Mouse (Mus musculus) erythroblast, embryonic 14.5 days (primary cell): ENCODE measurements around the gene Sh2b2. TPM values are rescaled to one million over a fixed set of nuclear protein-coding genes. Genes with fewer than 3 reads are reported as not detected.

Source experiments
- H3K27me3 ChIP-seq: 2 replicates; pipeline ENCODE4 v1.6.1; 2012; ENCODE audit warnings: inconsistent platforms; ENCODE audit not compliant: control insufficient read depth
- H3K36me3 ChIP-seq: 2 replicates; pipeline ENCODE4 v1.6.1; 2012; ENCODE audit warnings: mild to moderate bottlenecking, inconsistent platforms; ENCODE audit not compliant: control insufficient read depth
- H3K4me1 ChIP-seq: 2 replicates; pipeline ENCODE4 v1.6.1; 2012; ENCODE audit warnings: inconsistent platforms; ENCODE audit not compliant: control insufficient read depth
- H3K4me3 ChIP-seq: replicated peaks from 2 replicates; pipeline ENCODE3; 2012; ENCODE audit warnings: moderate library complexity, mild to moderate bottlenecking, inconsistent platforms
- H3K9me3 ChIP-seq: 2 replicates; pipeline ENCODE4 v1.6.1; 2012; ENCODE audit warnings: low read length, inconsistent platforms, mixed read lengths; ENCODE audit not compliant: control insufficient read depth
- GATA1 ChIP-seq: IDR thresholded peaks from 2 replicates; pipeline ENCODE4 v1.6.1; 2012; ENCODE audit warnings: low read length, inconsistent platforms, mixed read lengths
- TAL1 ChIP-seq: IDR thresholded peaks from 3 replicates; pipeline ENCODE4 v1.6.1; 2012; ENCODE audit warnings: low read length, inconsistent platforms, mixed read lengths
- polyA plus RNA-seq: library from polyadenylated mRNA; stranded (reverse); fragments of >175 nt; gene quantifications from 2 replicates; pipeline ENCODE4 v1.2.3, GENCODE M21; 2012

The Sh2b2 gene
- polyA plus RNA-seq, 1 experiment = 0.03 TPM

DNA sequence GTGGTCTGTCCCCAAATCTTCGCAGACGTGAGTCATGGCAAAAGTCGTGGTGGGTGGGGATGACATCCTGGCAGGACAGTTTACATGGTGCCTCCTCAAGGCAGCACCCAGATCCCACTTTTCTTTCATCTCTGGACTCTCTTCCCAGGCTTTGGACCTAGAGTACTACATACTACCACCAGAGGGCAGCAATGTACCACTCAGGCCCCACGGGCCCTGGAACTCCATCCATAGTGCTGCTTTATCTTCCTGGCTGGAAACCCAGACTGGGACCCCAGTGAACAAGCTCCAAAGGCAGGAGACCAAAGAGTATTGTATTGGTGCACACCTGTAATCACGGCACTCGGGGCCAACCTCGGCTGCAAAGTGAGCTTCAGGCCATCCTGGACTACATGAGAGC lies 44.5 kb downstream of the Sh2b2 start:
- Histone ChIP-seq H3K4me3 (no peak overlapping the region), H3K4me1 (peaks cover 20% of the 10 kb centered on the region), H3K27me3 (no peaks in the 10 kb centered on the region), H3K9me3 (no peaks in the 10 kb centered on the region), H3K36me3 (peaks cover 5% of the 10 kb centered on the region)
- TF ChIP-seq GATA1 = no peak
- TF ChIP-seq TAL1 = no peak

DNA sequence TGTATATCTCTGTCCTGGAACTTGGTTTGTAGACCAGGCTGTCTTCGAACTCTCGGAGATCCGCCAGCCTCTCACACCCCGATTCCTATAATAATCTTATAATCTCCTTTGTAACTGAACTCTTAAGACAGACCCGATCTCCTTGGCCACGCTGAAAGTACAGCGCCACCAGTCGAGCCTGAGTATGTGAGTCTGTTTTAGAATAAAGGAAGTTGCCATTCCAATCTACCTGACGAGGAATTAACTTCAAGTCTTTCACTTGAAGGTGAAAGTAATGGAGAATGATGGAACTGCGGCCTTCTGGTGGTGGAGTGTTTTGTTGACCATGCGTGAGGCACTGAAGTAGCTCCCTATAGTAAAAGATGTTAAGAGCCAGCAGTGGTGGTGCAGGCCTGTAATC lies 46.8 kb downstream of the Sh2b2 start:
- Histone ChIP-seq H3K4me3 (peak overlapping the region; percentile 90), H3K36me3 (peaks cover 28% of the 10 kb centered on the region), H3K27me3 (no peaks in the 10 kb centered on the region), H3K4me1 (peaks cover 20% of the 10 kb centered on the region), H3K9me3 (no peaks in the 10 kb centered on the region)
- TF ChIP-seq TAL1 = no peak
- TF ChIP-seq GATA1 = no peak

DNA sequence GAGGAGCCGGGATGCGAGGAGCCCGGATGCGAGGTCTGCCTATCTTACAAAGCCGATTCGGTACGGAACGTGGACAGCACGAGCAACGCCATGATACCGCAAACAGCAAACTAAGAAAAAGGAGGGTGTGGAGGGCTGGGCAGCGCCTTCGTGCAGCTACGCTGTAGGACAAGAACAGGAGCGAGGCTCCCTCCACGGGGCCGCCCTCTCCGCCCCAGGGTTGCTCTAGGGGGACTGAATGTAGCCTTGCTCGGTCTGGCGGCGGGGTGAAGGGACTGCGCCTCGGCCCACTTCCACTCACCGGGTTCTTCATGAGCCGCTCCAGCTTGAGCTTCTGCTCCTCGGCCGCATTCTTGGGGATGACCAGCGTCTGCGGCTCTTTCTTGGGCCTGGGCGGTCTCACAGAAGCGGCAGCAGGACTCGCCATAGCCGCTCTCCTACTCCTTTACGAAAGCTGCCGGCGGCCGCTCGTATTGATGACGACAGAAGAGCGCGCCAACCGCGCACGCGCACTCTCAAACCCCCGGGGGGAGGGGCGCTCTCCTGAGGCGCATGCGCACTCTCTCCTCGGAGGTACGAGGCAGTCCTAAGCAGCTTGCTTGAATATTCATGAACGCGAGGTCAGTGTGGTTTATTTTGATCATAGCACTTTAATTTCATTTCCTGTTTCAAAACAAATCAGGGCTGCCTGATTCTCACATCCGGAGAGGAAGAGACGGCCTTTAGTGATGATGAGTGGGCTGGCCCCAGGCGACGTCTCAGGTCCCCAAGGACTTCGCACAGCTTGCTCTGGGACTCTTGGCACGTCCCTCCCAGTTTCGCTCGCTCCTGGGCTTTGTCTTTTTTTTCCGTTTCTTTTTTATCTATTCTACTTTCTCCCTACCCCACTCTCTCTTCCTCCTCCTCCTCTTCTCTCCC lies 47.6 kb downstream of the Sh2b2 start, which contains the start of gene Prkrip1:
Prkrip1 (minus strand) TSS at position 490 of the 918 bp plus-strand sequence.
- peaks cover 20% of the 10 kb centered on the region for H3K4me1 ChIP-seq
- H3K9me3 ChIP-seq = no peaks in the 10 kb centered on the region
- H3K27me3 ChIP-seq = no peaks in the 10 kb centered on the region
- peak within 1 kb of the TSS; percentile 90 for H3K4me3 ChIP-seq
- no peak for TF ChIP-seq TAL1
- TF ChIP-seq GATA1 = no peak
- peaks cover 36% of the 10 kb centered on the region for H3K36me3 ChIP-seq

DNA sequence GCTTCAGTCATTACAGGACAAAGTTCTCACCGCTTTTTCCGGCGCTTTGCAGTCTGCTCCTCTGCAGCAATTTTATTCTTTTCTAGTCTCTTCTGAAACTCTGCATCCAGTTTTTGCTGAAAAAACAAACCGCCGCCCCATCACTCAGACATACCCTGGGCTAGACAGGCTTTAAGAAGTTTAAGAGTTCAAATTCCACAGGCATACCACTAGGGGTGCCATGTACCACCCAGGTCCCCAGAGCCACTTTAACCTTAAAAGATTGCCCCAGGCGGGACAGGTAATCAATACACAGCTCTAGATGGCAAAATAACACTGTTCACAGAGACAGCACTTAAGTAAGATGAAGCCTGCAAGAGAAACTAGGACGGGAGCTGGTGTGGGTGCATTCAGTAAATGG lies 54.5 kb downstream of the Sh2b2 start:
- TF ChIP-seq TAL1 = no peak
- TF ChIP-seq GATA1 = no peak
- no peaks in the 10 kb centered on the region for H3K9me3 ChIP-seq
- H3K4me3 ChIP-seq = no peak overlapping the region
- peaks cover 95% of the 10 kb centered on the region for H3K36me3 ChIP-seq
- H3K27me3 ChIP-seq = no peaks in the 10 kb centered on the region
- H3K4me1 ChIP-seq = peaks cover under 1% of the 10 kb centered on the region; the same call in 1 of the 2 replicates

DNA sequence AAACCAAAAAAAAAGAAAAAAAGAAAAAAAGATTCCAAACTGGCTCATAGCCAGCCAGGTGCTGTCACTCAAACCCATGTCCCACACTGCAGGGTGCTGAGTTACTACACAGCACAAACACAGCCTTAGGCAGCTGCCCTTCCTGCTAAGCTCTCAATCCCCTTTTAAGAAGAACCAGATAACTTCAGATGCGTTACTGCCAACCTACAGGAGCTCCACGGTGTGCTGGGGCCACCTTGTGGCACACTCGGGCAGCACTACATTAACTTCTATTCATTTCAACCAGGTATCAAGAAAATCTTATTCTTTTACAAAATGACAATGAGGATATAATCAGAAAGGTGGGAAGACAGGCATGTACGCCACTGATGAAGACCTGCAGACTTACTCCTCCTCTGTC lies 59.6 kb downstream of the Sh2b2 start:
- Histone ChIP-seq H3K9me3 (no peaks in the 10 kb centered on the region), H3K27me3 (no peaks in the 10 kb centered on the region), H3K4me1 (peaks cover 2% of the 10 kb centered on the region; the same call in 1 of the 2 replicates), H3K4me3 (no peak overlapping the region), H3K36me3 (peaks cover 90% of the 10 kb centered on the region)
- TF ChIP-seq GATA1 = no peak
- TF ChIP-seq TAL1 = no peak

DNA sequence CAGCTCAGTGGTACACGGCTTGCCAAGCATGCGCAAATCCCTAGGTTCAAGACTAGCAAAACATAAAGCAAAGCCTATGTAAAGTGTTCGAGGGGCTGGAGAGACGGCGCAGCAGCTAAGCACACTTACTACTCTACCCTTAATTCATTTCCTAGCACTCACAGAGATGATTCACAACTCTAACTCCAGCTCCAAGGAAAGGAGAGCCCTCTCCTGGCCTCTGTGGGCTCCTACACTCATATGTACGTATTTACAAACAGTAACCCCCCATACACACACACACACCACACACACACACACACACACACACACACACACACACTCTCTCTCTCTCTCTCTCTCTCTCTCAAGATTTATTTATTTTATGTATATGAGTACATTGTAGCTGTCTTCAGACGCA lies 62.6 kb downstream of the Sh2b2 start:
- TF ChIP-seq GATA1 (no peak), TAL1 (no peak)
- Histone ChIP-seq H3K4me1 (peaks cover 2% of the 10 kb centered on the region; the same call in 1 of the 2 replicates), H3K4me3 (no peak overlapping the region), H3K36me3 (peaks cover 93% of the 10 kb centered on the region), H3K27me3 (no peaks in the 10 kb centered on the region), H3K9me3 (no peaks in the 10 kb centered on the region)

DNA sequence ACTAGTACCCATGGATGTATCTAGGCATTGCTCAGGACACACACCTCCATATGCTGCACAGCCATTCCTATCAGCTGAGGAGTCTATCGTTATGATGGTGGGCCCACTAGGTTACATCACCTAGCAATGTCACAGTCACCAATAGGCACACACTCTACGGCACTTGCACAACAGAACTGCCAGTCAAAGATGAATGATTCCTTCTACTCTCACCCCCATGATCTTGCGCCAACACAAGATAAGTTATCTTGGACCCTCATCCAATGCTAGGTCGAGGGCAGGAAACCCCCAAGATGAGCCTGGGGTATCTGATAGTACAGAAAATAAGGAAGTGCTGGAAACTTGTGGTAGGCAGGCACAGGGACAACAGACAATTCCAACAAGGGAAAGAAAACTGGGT lies 63.5 kb downstream of the Sh2b2 start:
- no peak overlapping the region for H3K4me3 ChIP-seq
- peaks cover 2% of the 10 kb centered on the region; the same call in 1 of the 2 replicates for H3K4me1 ChIP-seq
- H3K9me3 ChIP-seq = no peaks in the 10 kb centered on the region
- H3K27me3 ChIP-seq = no peaks in the 10 kb centered on the region
- H3K36me3 ChIP-seq = peaks cover 93% of the 10 kb centered on the region
- TF ChIP-seq TAL1 = no peak
- no peak for TF ChIP-seq GATA1

DNA sequence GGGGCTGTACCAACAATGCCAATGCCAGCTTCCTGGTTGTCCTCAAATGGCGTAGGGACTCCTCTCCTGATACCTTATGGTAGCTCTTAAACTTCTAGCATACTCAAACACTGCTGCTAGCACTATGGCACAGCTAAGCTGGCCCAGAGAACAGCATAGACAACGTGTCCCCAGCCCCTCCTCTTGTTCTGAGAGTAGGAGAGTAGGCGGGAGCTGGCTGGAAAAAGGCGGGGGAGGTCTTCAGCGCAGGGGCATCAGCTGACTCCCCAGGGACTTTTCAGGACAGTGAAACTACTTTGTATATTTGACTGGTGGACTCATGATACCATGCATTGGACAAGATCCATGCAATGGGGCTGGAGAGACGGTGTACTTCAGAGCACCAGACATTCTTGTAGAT lies 64.3 kb downstream of the Sh2b2 start:
- H3K4me1 ChIP-seq = peaks cover 2% of the 10 kb centered on the region; the same call in 1 of the 2 replicates

DNA sequence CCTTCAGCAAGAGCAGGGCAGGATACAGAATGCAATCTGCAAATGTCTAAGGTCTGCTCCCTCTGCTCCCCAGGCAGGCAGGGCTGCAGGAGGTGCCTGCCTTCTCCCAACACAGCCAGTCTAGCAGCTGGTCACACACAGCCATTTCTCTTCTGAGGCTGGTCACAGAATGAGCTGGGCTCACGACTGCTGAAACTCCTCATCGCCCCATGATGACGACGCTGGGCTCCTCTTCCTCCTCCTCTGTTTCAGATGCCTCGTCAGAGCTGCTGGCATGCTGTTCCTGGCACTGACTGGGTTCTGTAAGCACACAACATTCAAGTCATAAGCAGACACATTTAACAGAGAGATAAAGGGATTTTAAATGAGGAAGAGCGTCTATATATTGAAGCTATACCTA lies 65.2 kb downstream of the Sh2b2 start:
- peaks cover 86% of the 10 kb centered on the region for H3K36me3 ChIP-seq

More for the DNA sequence above, 64.3 kb downstream of the Sh2b2 start:
- Histone ChIP-seq H3K4me3 (no peak overlapping the region), H3K9me3 (no peaks in the 10 kb centered on the region), H3K36me3 (peaks cover 95% of the 10 kb centered on the region), H3K27me3 (no peaks in the 10 kb centered on the region)
- TF ChIP-seq TAL1 (no peak), GATA1 (no peak)

More for the DNA sequence above, 65.2 kb downstream of the Sh2b2 start:
- Histone ChIP-seq H3K4me3 (no peak overlapping the region), H3K4me1 (peaks cover 2% of the 10 kb centered on the region; the same call in 1 of the 2 replicates), H3K27me3 (no peaks in the 10 kb centered on the region), H3K9me3 (no peaks in the 10 kb centered on the region)
- TF ChIP-seq TAL1 (no peak), GATA1 (no peak)
